Mouse (Mus musculus) lung, postnatal 0 days (tissue): ENCODE results near the gene Ppp2r1b. TPM values are rescaled to one million over a fixed set of nuclear protein-coding genes. Genes with fewer than 3 reads are reported as not detected.
A peak's percentile ranks its signal among the peaks of the same experiment; 100 is the strongest.

ENCODE experiments used
- ATAC-seq: fragments of 200-750 bp; cut with Nextera tagmentation; 2 replicates; pipeline ENCODE4 v1.8.0; 2017; ENCODE audit warnings: moderate library complexity
- DNase-seq: peaks from one replicate; pipeline ENCODE4 v3.0.0-alpha.2; 2016; ENCODE audit warnings: low spot score
- H3K27ac ChIP-seq: fragments of 300-500 bp; sonication (generic); 2 replicates; pipeline ENCODE4 v1.5.1; 2014; ENCODE audit warnings: antibody characterized with exemption, mild to moderate bottlenecking, low read length, mixed read lengths
- H3K27me3 ChIP-seq: fragments of 300-500 bp; sonication (generic); replicated peaks from 2 replicates; pipeline ENCODE4 v1.6.1; 2014; ENCODE audit warnings: low read length, mixed read lengths; ENCODE audit not compliant: insufficient read depth
- H3K36me3 ChIP-seq: fragments of 300-500 bp; sonication (generic); 2 replicates; pipeline ENCODE4 v1.6.1; 2014; ENCODE audit warnings: low read length, mixed read lengths; ENCODE audit not compliant: insufficient read depth
- H3K4me1 ChIP-seq: fragments of 300-500 bp; sonication (generic); 2 replicates; pipeline ENCODE4 v1.6.1; 2014; ENCODE audit warnings: antibody characterized with exemption, low read depth, low read length, mixed read lengths; ENCODE audit not compliant: insufficient read depth
- H3K4me2 ChIP-seq: fragments of 300-500 bp; sonication (generic); replicated peaks from 2 replicates; pipeline ENCODE4 v1.6.1; 2014; ENCODE audit warnings: low read depth, mild to moderate bottlenecking, low read length, moderate library complexity, mixed read lengths
- H3K4me3 ChIP-seq: fragments of 300-500 bp; sonication (generic); 2 replicates; pipeline ENCODE4 v1.5.1; 2014; ENCODE audit warnings: low read depth, low read length
- H3K9ac ChIP-seq: fragments of 300-500 bp; sonication (generic); replicated peaks from 2 replicates; pipeline ENCODE4 v1.6.1; 2014; ENCODE audit warnings: low read depth, mild to moderate bottlenecking
- H3K9me3 ChIP-seq: fragments of 300-500 bp; sonication (generic); 2 replicates; pipeline ENCODE4 v1.6.1; 2016; ENCODE audit warnings: low read length, mixed read lengths
- CTCF ChIP-seq: IDR thresholded peaks from 2 replicates; pipeline ENCODE4 v1.5.1; 2016; ENCODE audit warnings: antibody characterized with exemption, mild to moderate bottlenecking
- EP300 ChIP-seq: IDR thresholded peaks from 2 replicates; pipeline ENCODE4 v1.6.1; 2016; ENCODE audit warnings: antibody characterized with exemption, mild to moderate bottlenecking, control low read depth
- WGBS: fragments of 180-500 bp; shearing (Covaris S2); extraction: QIAGEN DNeasy Blood & Tissue Kit; methylation state at CpG from one replicate; pipeline ENCODE4 v1.1.7; 2014; 5-methylcytosine and 5-hydroxymethylcytosine counted together
- polyA plus RNA-seq: library from polyadenylated mRNA; unstranded; fragments of >200 nt; fragmentation: Nextera tagmentation; extraction: Ambion mirVana; gene quantifications from 2 replicates; pipeline ENCODE4 v1.2.1, GENCODE M21; 2015

Gene Ppp2r1b
- polyA plus RNA-seq, 1 experiment from 2014 or later: 28.4 TPM

- H3K4me1 ChIP-seq: no peaks in the 10 kb centered on the region
- H3K4me2 ChIP-seq: no peak overlapping the region
- WGBS: 69% methylated on average over 6 of the region's 6 CpGs
- ATAC-seq (peak; percentile 78), DNase-seq (peak; percentile 79)
- no peak overlapping the region; the same call in 1 of the 2 replicates for H3K27ac ChIP-seq
- no peak overlapping the region for H3K9ac ChIP-seq
- H3K27me3 ChIP-seq: no peaks in the 10 kb centered on the region
- H3K4me3 ChIP-seq: no peak overlapping the region
- peak; percentile 56; the same call in 1 of the 2 replicates for TF ChIP-seq EP300
- TF ChIP-seq CTCF: no peak
- H3K36me3 ChIP-seq: peaks cover 9% of the 10 kb centered on the region
- no peaks in the 10 kb centered on the region for H3K9me3 ChIP-seq
Measured at GRCm38 (mm10) chr9:50808471-50808870, 36.6 kb upstream of the Ppp2r1b start.

- TF ChIP-seq CTCF (no peak), EP300 (no peak)
- Histone ChIP-seq H3K4me1 (no peaks in the 10 kb centered on the region), H3K4me3 (no peak overlapping the region), H3K27ac (no peak overlapping the region), H3K9ac (no peak overlapping the region), H3K27me3 (no peaks in the 10 kb centered on the region), H3K4me2 (no peak overlapping the region), H3K36me3 (peaks cover 15% of the 10 kb centered on the region), H3K9me3 (no peaks in the 10 kb centered on the region)
- 91% methylated on average over 13 of the region's 13 CpGs for WGBS
- DNase-seq (no peak), ATAC-seq (no peak)
Measured at GRCm38 (mm10) chr9:50809146-50809545, 36.0 kb upstream of the Ppp2r1b start.

GRCm38 (mm10) chr9:50811187-50811586 lies 33.9 kb upstream of the Ppp2r1b start:
- WGBS: 89% methylated on average over 7 of the region's 7 CpGs
- H3K36me3 ChIP-seq: peaks cover 16% of the 10 kb centered on the region

GRCm38 (mm10) chr9:50811746-50812145 lies 33.4 kb upstream of the Ppp2r1b start:
- DNase-seq (no peak), ATAC-seq (no peak)
- no peak overlapping the region for H3K9ac ChIP-seq
- TF ChIP-seq CTCF (no peak), EP300 (no peak)
- WGBS: 80% methylated on average over 2 of the region's 2 CpGs
- no peaks in the 10 kb centered on the region for H3K4me1 ChIP-seq
- H3K36me3 ChIP-seq: peaks cover 16% of the 10 kb centered on the region
- H3K27ac ChIP-seq: no peak overlapping the region
- no peak overlapping the region for H3K4me2 ChIP-seq
- H3K27me3 ChIP-seq: no peaks in the 10 kb centered on the region
- H3K4me3 ChIP-seq: no peak overlapping the region
- H3K9me3 ChIP-seq: no peaks in the 10 kb centered on the region

More at GRCm38 (mm10) chr9:50811187-50811586, 33.9 kb upstream of the Ppp2r1b start:
- no peak for DNase-seq
- H3K4me1 ChIP-seq: no peaks in the 10 kb centered on the region
- H3K9me3 ChIP-seq: no peaks in the 10 kb centered on the region
- ATAC-seq: no peak
- no peaks in the 10 kb centered on the region for H3K27me3 ChIP-seq
- H3K4me2 ChIP-seq: no peak overlapping the region
- H3K4me3 ChIP-seq: no peak overlapping the region
- no peak overlapping the region for H3K9ac ChIP-seq
- TF ChIP-seq EP300 (no peak), CTCF (no peak)
- H3K27ac ChIP-seq: no peak overlapping the region

- no peak overlapping the region for H3K4me3 ChIP-seq
- no peak overlapping the region for H3K27ac ChIP-seq
- 0 out of 2 replicates have a peak, but pooled peaks cover 15% of the 10 kb centered on the region for H3K36me3 ChIP-seq
- DNase-seq (no peak), ATAC-seq (no peak)
- no peak overlapping the region for H3K9ac ChIP-seq
- no peaks in the 10 kb centered on the region for H3K27me3 ChIP-seq
- no peaks in the 10 kb centered on the region for H3K9me3 ChIP-seq
- WGBS: 97% methylated on average over 5 of the region's 5 CpGs
- no peak for TF ChIP-seq CTCF
- TF ChIP-seq EP300: no peak
- no peaks in the 10 kb centered on the region for H3K4me1 ChIP-seq
- no peak overlapping the region for H3K4me2 ChIP-seq
Measured at GRCm38 (mm10) chr9:50813796-50814195, 31.3 kb upstream of the Ppp2r1b start.

GRCm38 (mm10) chr9:50815666-50816065 lies 29.4 kb upstream of the Ppp2r1b start:
- 96% methylated on average over 4 of the region's 4 CpGs for WGBS
- Histone ChIP-seq H3K27ac (no peak overlapping the region), H3K4me2 (no peak overlapping the region), H3K4me1 (no peaks in the 10 kb centered on the region), H3K36me3 (0 out of 2 replicates have a peak, but pooled peaks cover 11% of the 10 kb centered on the region), H3K27me3 (no peaks in the 10 kb centered on the region), H3K9me3 (no peaks in the 10 kb centered on the region), H3K9ac (no peak overlapping the region), H3K4me3 (no peak overlapping the region)
- no peak for ATAC-seq
- TF ChIP-seq CTCF (no peak), EP300 (no peak)
- no peak for DNase-seq

GRCm38 (mm10) chr9:50816512-50816911 lies 28.6 kb upstream of the Ppp2r1b start:
- DNase-seq: no peak
- Histone ChIP-seq H3K9ac (no peak overlapping the region), H3K4me2 (no peak overlapping the region), H3K27me3 (no peaks in the 10 kb centered on the region), H3K4me1 (no peaks in the 10 kb centered on the region), H3K9me3 (no peaks in the 10 kb centered on the region), H3K36me3 (0 out of 2 replicates have a peak, but pooled peaks cover 11% of the 10 kb centered on the region), H3K4me3 (no peak overlapping the region), H3K27ac (no peak overlapping the region)
- TF ChIP-seq EP300 (no peak), CTCF (no peak)
- WGBS: 97% methylated on average over 1 of the region's 1 CpGs
- ATAC-seq: no peak
